Mouse (Mus musculus): ENCODE results near the gene 4930452B06Rik.
A peak's percentile ranks its signal among the peaks of the same experiment; 100 is the strongest.
"Not testable (repeated sequence)": the region's sequence is repeated elsewhere in the genome, so short reads cannot be mapped to it uniquely, and the experiment has no call there.

The 4930452B06Rik gene

GRCm38 (mm10) chr14:8665636-8666411 lies at the start of gene 4930452B06Rik:
Gene 4930452B06Rik, minus strand, starts transcription at chr14:8666240.
- DNase-seq (ENCODE audit: low spot score) = peak; percentile 18

GRCm38 (mm10) chr14:8712674-8713073 lies 46.6 kb upstream of the 4930452B06Rik start:
- no peak for DNase-seq (ENCODE audit: low spot score)

- no peak for DNase-seq (ENCODE audit: low spot score)
Observed at GRCm38 (mm10) chr14:8689451-8689850, 23.4 kb upstream of the 4930452B06Rik start.

GRCm38 (mm10) chr14:8688462-8688861 lies 22.4 kb upstream of the 4930452B06Rik start:
- DNase-seq (ENCODE audit: low spot score) = no peak

- no peak for DNase-seq (ENCODE audit: low spot score)
Observed at GRCm38 (mm10) chr14:8686185-8686584, 20.1 kb upstream of the 4930452B06Rik start.

- no peak for DNase-seq (ENCODE audit: low spot score)
Observed at GRCm38 (mm10) chr14:8679896-8680295, 13.9 kb upstream of the 4930452B06Rik start.

- no peak for DNase-seq (ENCODE audit: low spot score)
Observed at GRCm38 (mm10) chr14:8660359-8660758, 5.7 kb downstream of the 4930452B06Rik start.

- DNase-seq (ENCODE audit: low spot score) = no peak
Observed at GRCm38 (mm10) chr14:8641650-8642279, 24.3 kb downstream of the 4930452B06Rik start.

GRCm38 (mm10) chr14:8632211-8632610 lies 33.8 kb downstream of the 4930452B06Rik start:
- no peak for DNase-seq (ENCODE audit: low spot score)

- no peak for DNase-seq (ENCODE audit: low spot score)
Observed at GRCm38 (mm10) chr14:8628406-8628805, 37.6 kb downstream of the 4930452B06Rik start.

GRCm38 (mm10) chr14:8627481-8627880 lies 38.6 kb downstream of the 4930452B06Rik start:
- no peak for DNase-seq (ENCODE audit: low spot score)

GRCm38 (mm10) chr14:8621164-8621563 lies 44.9 kb downstream of the 4930452B06Rik start:
- no peak for DNase-seq (ENCODE audit: low spot score)

GRCm38 (mm10) chr14:8620580-8620979 lies 45.5 kb downstream of the 4930452B06Rik start:
- DNase-seq (ENCODE audit: low spot score) = no peak

GRCm38 (mm10) chr14:8615636-8616035 lies 50.4 kb downstream of the 4930452B06Rik start:
- DNase-seq (ENCODE audit: low spot score) = no peak

- not testable (repeated sequence) for DNase-seq (ENCODE audit: low spot score)
Observed at GRCm38 (mm10) chr14:8614430-8614829, 51.6 kb downstream of the 4930452B06Rik start.

- no peak for DNase-seq (ENCODE audit: low spot score)
Observed at GRCm38 (mm10) chr14:8612080-8612479, 54.0 kb downstream of the 4930452B06Rik start.

GRCm38 (mm10) chr14:8610108-8610507 lies 55.9 kb downstream of the 4930452B06Rik start:
- DNase-seq (ENCODE audit: low spot score) = no peak

- peak; percentile 27 for DNase-seq (ENCODE audit: low spot score)
Observed at GRCm38 (mm10) chr14:8608559-8609171, 57.4 kb downstream of the 4930452B06Rik start.

GRCm38 (mm10) chr14:8604898-8605297 lies 61.1 kb downstream of the 4930452B06Rik start:
- DNase-seq (ENCODE audit: low spot score) = no peak

GRCm38 (mm10) chr14:8585031-8585430 lies 81.0 kb downstream of the 4930452B06Rik start:
- no peak for DNase-seq (ENCODE audit: low spot score)

GRCm38 (mm10) chr14:8551006-8551405 lies 115.0 kb downstream of the 4930452B06Rik start:
- DNase-seq (ENCODE audit: low spot score) = not testable (repeated sequence)

- no peak for DNase-seq (ENCODE audit: low spot score)
Observed at GRCm38 (mm10) chr14:8549108-8549507, 116.9 kb downstream of the 4930452B06Rik start.

- no peak for DNase-seq (ENCODE audit: low spot score)
Observed at GRCm38 (mm10) chr14:8536024-8536423, 130.0 kb downstream of the 4930452B06Rik start.
